Mouse (Mus musculus) heart, adult 2 months (tissue): ENCODE data around the gene Vti1a.

Source experiments
- CTCF ChIP-seq: fragments of 200-600 bp; IDR thresholded peaks from 2 replicates; pipeline ENCODE4 v1.8.1; 2022; ENCODE audit warnings: antibody characterized with exemption, mild to moderate bottlenecking, moderate library complexity
- EP300 ChIP-seq: fragments of 200-500 bp; IDR thresholded peaks from 2 replicates; pipeline ENCODE4 v1.6.1; 2011; ENCODE audit warnings: low read depth, low read length, control low read depth; ENCODE audit not compliant: insufficient read depth
- POLR2A ChIP-seq: fragments of 200-500 bp; IDR thresholded peaks from 2 replicates; pipeline ENCODE4 v1.6.1; 2011; ENCODE audit warnings: mild to moderate bottlenecking, low read depth, low read length, control low read depth; ENCODE audit not compliant: insufficient read depth

DNA sequence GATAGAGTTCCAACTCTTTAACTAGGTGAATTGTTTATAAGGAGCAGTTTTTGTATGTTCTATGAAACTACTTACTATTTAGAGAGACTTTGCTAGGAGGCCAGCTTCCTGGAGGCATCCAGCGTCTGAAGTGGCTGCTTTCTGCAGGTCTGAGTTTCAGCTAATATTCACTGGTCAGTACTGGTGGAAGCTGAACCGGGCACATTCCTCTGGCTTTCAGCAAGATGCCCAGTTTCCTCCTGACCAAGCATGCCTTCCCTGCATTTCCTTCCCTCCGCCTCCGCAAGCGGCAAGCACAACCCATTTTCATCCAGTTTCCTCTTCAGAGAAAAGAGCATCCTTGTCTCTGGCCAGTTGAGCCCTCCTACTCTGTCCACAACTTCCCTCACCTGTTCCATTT, 47.0 kb upstream of the Vti1a start:
- TF ChIP-seq EP300 (no peak), CTCF (no peak), POLR2A (no peak)
